Mouse (Mus musculus) gonadal fat pad, adult 2 months (tissue): Measurements from ENCODE around the gene Trim41. TPM values are rescaled to one million over a fixed set of nuclear protein-coding genes. Genes with fewer than 3 reads are reported as not detected.
"Not testable (repeated sequence)": the region's sequence is repeated elsewhere in the genome, so short reads cannot be mapped to it uniquely, and the experiment has no call there.

Experiments
- DNase-seq: peaks from one replicate; pipeline ENCODE4 v3.0.0-alpha.2; 2012; ENCODE audit warnings: low read depth
- polyA plus RNA-seq: library from polyadenylated mRNA; depleted of rRNA; stranded (reverse); fragments of >200 nt; gene quantifications from 2 replicates; pipeline ENCODE4 v1.2.3, GENCODE M21; 2012

Gene Trim41
- polyA plus RNA-seq, 1 experiment = 30.3 TPM

DNA sequence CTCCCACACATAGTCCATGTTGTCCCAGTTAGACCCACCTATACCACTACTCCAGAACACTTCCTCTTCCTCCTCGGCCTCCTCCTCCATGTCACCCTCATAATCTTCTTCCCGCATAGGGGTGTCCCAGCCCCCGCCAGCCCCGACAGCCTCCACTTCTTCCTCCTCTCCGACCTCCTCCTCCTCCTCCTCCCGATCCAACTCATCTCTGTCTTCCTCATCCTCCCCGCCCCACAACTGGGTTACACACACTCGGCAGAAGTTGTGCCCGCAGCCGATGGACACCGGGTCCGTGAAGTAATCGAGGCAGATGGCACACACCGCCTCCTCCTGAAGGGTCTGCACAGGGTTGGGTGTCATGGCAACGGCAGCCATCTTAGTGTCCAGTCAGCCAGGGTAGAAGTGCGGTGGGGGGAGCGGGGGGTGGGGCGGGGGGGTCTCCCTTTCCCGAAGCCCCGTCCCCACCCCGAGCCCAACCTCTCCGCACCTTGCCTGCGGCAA, 822 bp downstream of the Trim41 start:
- DNase-seq = no peak

DNA sequence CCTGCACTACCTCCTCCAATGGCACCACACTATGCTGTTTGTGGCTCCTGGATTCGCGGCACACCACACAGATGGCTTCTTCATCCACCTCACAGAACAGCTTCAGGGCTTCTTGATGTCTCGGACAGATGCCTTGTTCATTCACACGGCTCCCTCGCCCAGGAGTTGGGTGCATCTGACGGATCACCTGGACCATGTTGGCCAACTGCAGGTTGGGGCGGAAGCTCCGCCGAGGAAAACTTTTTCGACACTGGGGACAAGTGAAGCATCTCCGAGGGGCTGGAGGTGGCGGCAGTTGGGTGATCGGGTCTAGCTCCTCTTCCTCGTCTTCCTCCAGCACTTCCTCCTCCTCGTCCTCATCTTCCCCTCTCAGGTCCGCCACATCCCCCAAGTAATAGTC, 1.3 kb downstream of the Trim41 start:
- DNase-seq = no peak

DNA sequence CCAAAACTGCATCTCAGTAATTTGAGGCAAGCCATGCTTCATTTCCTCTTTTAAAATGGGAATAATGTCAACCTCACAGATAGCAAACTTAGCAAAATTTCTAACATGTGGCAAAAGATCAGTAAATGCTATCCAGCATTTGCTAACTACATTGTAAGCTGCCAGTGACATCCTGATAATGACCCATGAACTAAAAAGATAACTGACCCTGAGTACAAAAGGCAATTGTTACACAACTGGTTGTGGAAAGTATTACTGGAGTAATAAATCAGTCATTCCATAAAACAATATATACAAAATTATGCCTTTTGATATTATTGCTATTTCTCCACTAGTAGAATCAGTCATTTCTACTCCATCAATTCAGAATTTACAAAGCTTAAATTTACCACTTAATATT, 3.4 kb downstream of the Trim41 start:
- DNase-seq = no peak

DNA sequence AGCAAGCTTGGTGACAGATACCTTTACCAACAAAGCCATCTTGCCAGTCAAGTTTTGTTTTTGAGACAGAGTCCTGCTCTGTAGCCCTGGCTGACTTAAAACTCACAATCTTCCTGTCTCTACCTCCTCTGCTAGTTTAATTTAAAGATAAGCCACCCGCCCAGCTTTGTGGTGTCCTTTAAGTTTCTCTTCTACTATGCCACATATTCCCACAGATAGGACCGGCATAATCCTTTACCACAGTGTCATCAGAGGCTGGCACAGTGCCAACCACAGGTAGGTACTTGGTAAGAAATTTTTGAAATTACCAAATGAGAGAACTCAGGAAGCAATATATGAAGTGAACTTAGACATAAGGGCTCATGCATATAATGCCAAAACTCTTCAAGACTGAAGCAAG, 7.0 kb downstream of the Trim41 start:
- DNase-seq = no peak

DNA sequence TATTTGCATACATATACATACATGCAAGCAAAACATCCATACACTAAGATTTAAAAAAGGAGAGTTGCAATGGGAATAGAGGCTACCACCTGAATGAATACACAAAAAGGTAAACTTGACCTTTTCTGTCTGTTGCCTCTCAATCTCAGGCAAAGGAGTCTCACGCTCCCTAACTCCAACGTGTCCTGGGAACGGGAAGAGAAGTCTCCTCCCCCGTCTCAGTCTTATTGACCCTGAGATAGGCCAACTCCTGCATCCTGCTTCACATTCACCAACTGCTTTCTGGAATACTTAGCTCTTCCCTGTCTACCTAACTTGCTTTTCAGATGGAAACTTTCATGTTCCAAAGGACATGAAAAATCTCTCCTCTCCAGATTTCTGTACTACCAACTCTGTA, 7.7 kb downstream of the Trim41 start:
- no peak for DNase-seq

DNA sequence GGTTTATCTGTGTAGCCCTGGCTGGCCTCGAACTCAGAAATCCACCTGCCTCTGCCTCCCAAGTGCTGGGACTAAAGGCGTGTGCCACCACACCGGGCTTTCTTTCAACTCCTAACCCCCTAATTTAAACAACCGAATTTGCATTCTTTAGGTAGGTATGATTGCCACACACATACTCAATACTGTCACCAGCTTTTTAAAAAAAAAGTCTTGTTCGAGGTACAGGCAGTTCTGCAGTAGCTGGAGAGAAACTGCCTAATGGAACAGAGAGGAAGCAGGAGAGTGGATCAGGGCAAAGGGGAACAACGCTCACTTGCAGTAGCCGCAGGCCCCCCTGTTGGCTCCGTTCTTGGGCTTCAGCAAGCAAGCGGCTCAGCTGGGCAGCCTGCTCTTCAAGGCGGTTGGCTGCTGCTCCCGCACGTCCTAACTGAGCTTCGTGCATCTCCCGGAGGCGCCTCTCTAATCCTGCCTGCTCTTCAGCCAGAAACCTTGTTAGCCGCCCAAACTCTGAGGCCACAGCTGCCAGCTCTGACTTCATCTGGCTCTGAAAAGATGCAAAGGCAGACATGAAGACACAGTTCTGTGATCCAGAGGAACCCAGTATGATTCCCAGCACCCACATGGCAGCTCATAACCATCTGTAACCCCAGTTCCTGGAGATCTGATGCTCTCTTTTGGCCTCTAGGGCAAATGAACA, 8.3 kb downstream of the Trim41 start:
- DNase-seq = no peak

DNA sequence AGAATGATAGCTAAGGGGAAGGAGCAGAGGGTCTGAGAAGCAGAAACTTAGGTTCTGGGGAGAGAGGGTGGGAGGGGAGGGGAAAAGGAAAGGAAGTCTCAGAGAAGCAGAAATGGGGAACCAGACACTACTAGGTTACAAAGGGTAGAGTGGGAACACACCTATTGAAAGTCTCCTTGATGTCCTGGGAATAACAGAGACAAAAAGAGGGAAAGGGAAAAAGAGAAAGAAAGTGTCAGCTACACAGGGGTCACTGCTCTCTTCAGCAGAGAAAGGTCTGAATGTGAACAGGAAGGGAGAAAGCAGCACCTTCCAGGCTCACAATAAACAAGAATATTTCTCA, 8.9 kb downstream of the Trim41 start:
- DNase-seq = no peak

DNA sequence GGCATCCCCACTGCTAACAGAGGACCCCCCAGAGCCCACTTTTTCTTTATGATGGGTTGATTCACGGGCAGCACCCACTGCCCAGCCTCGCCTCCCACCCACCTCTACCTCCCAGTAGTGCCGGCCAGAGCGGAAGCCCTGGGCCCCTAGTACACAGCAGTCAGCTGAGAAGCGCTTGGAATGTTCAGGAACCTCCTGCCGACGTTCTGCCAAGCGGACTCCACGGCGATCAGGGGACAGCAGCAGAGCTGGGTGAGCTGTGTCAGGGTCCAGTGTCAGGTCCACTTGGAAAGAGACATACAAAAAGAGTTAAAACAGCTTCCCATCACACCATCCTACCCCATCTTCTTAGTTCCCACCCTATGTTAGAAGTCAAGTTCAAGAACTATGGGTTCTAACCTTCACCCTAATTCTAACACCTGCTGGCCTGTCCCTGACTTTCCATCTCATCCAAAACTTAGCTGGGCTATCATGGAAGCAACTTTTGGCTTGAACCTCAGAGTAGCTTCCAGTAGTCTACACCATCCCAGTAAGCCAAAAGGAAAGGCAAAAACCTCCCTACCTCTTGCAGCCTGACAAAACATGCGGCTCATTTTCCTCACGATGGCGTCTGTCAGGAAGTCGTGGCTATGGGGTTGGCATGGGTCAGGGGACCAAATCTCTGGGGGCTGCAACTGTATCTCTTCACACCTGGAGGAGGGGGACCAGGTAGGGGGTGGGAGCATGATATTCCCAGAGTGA, 9.4 kb downstream of the Trim41 start:
- DNase-seq = no peak

DNA sequence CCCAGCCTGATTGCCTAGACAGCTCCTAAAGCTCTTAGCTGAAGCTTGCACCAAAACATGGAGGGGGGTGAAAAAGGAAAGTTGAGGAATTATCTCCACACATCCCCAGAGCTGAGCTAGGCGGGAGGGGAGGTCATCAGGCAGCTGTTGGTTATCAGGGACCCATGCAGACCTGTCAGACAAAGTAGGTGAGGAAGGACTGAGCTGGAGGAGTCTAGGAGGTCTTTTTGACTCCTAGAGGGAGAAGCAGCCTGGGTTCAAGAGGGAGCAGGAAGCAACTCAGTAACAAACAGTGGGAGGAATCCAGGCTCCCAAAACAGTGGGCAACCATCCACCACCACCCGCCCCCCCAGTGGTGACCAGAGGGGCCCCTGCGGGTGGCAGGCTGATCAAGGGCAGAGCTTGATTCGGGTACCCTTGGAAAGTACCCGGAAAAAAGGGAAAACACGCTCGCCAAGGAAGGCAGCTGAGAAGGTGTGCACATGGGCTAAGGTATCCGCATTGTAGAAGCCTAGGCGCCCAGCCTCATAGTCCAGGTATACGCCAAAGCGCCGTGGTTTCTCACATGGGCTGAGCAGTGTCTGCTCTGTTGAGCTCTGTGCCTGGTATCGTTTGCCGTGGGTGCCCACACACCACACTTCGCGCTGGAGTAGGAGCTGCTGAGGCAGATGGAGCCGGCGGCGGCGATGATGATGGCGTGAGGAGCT, 10.1 kb downstream of the Trim41 start:
- DNase-seq = no peak

DNA sequence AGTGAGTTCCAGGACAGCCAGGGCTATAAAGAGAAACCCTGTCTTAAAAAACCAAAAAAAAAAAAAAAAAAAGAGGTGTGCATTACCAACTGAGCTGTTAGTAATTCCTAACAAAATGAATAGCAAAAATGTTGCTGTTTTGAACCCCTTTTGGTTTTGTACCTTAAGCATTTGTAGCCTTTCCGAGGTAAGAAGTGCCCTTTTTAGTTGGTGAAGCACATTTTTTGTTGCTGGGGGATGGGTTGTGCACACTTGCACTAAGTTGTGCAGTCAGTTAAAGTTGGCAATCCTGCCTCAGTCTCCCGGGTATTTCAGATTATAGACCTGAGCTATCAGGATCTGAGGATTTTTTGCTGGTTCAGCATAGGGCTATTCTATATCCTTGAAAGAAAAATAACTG, 12.2 kb downstream of the Trim41 start:
- no peak for DNase-seq

DNA sequence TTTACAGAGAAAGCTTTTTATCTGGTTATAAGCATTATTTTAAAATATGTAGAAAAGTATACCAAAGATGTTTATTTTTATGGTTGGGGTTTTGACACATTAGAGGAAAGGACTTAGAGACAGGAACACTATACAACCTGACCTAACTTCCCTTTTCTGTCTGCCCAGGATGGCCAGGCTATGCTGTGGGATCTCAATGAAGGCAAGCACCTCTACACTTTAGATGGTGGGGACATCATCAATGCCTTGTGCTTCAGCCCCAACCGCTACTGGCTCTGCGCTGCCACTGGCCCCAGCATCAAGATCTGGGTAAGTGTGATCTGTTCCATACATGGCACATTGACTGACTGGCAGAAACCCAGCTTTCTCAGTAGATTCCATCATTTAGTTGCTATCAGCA, 13.2 kb downstream of the Trim41 start:
- DNase-seq = no peak

DNA sequence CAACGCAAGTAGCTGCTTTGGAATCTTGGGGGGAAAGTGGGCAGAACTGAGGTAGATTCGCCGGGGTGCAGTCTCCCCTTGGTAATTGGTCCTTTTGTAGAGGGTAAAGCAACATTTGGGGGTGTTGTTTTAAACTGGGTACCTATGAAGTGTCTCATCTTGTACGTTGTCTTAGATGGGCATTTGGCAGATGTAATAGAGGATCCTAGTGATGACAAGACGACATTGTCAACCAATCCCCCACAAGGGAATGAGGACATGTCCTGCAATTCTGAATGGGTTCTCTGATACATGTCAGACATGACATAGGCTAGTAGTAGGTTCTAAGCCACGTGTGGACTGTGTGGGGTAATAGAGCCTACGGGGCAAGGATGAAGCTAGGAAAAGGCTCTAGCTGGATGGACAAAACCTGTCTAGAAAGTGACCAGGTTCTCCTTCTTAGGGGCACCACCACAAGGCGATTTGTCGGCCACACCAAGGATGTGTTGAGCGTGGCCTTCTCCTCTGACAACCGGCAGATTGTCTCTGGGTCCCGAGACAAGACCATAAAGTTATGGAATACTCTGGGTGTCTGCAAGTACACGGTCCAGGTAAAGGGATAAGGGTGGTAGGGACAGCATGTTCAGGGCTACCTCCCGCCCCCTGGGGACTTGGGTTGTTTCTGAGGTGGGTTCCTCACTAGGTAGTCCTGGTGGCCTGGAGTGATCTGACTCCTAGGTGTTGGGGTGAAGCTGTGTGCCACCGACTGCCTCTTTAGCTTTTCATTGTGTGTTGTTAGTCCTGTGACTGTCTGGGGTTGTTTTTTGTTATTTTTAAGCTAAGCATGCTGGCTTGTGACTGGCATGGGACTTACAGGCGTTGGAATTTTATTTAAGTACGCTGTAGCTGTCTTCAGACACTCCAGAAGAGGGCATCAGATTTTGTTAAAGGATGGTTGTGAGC, 15.1 kb downstream of the Trim41 start:
- DNase-seq = no peak

DNA sequence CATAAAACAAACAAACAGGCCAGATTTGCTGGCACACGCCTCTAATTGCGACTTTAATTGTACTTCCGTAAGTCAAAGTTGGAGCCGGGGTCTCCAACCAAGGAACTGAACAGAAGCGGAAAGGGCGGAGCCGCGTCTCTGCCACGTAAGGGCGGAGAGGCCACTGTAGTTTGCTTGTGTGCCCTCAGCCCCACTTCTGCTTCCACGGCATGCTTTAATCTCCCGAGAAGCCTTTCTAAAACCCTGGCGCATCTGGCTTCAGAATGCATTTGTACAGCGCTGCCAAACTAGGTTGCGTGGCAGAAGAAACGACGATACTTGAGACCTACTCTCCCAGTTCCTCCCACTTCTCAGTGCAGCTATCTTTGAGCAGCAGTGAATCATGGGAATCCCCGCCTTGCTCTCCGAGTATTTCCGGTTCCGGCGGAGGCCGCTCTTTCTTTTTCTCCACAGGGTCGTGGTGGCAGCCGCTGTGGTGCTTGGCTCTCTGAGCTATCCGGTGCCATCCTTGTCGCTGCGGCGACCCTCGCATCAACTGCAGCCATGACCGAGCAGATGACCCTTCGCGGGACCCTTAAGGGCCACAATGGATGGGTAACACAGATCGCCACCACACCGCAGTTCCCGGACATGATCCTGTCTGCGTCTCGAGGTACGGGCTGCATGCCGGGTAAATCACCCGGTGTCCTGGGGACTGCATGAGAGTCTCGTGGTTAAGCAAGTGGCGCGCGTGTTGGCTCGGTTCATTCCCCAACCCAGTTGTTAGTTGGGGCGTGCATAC, 17.0 kb downstream of the Trim41 start, which contains the start of gene Rack1:
Rack1 (plus strand) TSS at position 412 of the 781 bp plus-strand sequence.
- no peak for DNase-seq

DNA sequence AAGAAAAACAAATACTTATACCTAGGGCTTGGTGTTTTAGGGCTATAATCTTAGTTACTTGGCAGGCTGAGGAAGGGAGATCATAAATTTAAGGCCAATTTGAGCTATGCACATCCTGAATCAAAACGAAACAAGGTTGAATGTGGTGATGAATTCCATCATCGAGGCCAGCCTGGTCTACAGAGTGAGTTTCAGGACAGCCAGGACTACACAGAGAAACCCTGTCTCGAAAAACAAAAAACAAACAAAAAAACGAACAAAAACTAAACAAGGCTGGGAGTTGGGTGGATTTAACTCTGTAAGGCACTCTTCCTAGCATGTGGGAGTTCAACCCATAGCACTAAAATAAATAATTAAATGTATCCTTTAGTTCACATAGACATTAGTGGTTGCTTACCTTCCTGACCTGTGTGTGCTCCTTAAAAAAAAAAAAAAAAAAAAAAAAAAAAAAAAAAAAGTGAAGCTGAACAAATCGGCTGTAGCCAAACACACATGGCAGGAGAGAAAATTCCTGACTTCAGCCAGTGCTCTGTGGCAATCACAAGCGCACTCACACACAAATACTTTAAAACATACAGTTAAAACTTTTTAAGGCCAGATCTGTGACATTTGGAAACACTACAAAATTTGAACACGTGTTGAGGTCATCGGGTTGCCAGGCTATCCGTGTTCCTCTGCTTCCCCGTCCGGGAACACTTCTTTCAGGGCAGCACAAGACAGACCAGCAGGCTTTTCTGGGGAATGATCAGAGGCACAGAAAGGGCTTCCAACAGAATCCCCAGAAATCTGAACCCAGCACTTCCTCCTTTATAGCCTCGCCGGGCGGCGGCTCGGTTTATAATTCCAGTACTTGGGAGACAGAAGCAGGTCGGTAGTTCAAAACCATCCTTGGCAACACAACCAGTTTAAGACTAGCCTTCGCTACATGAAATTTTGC, 17.9 kb downstream of the Trim41 start:
- DNase-seq = no peak

DNA sequence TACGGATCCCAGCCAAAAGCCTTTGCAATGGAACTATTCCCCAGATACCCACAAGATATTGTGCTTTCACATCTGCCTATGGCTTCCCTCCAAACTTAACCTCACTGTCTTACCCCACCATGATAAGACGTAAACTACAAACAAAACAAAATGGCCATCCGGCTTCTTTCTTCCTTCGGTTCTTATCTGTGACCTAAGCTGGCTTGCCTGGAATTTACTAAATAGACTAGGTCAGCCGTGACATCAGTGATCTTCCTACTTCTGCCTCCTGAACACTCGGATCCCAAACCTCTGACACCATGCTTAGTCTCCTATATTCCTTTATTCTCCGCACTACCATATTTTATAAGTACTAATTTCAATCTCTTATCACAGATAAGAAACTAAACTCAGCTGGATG, 18.8 kb downstream of the Trim41 start:
- no peak for DNase-seq

DNA sequence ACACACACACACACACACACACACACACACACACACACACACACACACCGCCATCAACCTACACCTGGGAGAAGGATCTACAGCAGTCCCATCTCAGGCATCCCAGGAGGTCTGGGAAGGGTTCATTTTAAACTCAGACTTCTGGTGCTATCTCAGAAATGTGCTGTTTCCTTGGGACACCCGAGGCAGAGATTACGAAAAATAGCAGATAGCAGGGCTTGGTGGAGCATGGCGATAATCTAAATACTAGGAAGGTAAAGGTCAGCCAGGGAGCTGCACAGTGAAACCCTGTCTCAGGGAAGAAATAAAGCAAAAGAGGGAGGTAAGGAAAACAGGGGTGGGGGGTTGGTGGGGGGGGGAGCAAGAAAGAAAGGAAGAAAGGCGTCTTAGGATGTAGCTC, 19.9 kb downstream of the Trim41 start:
- no peak for DNase-seq

DNA sequence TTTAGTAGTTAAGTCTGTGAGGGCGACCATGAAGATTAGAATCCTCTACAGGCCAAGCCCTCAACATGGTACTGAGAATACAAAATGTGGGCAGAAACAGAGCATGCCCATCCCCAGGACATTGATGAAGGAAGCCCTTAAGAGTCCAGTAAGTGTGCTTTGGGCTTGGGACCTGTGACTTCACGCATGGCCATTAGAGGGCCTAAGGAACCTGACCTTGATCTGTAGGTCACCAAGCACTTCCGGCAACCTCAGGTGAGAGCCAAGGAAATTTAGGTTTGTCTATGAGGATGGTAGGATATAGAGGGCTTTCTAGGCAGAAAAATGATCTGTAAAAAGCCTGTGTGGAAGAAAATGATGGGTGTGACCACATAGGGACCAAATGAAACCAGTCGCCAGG, 20.9 kb downstream of the Trim41 start:
- no peak for DNase-seq

DNA sequence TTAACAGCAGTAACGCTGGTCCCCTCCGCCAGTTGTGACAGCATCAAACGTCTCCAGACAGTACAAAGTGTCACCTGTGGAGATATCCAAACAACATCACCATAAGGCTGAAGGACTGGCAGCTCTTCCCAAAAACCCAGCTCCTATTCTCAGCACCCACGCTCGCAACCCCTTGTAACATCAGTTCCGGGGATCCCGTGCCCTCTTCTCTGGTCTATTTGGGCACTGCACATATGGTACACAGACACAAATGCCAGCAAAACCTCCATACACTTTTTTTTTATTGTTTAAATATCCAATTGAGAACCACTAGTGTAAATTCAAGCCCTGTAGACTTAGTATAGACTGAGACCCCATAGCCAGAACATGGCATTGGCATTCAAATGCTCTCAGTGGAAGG, 21.9 kb downstream of the Trim41 start:
- DNase-seq = no peak

DNA sequence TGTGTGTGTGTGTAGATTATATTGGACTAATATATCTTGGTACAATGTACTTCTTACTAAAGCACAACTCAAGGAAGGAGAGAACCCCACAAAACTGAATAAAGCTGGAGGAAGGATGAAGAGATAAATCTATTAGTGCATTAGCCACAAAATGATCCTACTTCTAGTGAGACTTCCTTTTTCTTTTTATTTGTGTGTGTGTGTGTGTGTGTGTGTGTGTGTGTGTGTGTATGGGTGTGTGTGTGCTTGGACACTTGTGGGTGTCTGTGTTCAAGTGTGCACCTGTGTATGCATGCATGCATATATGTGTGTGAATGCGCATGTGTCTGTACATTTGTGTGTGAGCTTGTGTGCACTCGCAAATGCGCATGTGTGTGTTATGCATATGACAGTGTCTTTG, 24.0 kb downstream of the Trim41 start:
- DNase-seq = no peak

DNA sequence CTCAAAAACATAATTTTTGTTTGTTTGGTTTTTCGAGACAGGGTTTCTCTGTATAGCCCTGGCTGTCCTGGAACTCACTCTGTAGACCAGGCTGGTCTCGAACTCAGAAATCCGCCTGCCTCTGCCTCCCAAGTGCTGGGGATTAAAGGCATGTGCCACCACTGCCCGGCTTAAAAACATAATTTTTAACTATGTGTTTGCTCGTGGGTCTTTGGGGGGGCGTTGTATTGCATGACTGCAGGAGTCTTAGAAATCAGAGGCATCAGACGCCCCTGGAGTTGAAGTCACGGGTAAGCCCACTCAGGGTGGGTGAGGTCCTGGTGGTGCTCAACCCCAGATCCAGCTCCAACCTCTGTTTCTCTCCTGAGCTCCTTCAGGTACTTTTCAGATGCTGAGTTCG, 25.3 kb downstream of the Trim41 start:
- DNase-seq = not testable (repeated sequence)
